Mouse (Mus musculus): Measurements from ENCODE around the gene Dram1. TPM values are rescaled to one million over a fixed set of nuclear protein-coding genes. Genes with fewer than 3 reads are reported as not detected.
A peak's percentile ranks its signal among the peaks of the same experiment; 100 is the strongest.

Gene Dram1
- polyA plus RNA-seq, 1 experiment = 8.4 TPM

DNA sequence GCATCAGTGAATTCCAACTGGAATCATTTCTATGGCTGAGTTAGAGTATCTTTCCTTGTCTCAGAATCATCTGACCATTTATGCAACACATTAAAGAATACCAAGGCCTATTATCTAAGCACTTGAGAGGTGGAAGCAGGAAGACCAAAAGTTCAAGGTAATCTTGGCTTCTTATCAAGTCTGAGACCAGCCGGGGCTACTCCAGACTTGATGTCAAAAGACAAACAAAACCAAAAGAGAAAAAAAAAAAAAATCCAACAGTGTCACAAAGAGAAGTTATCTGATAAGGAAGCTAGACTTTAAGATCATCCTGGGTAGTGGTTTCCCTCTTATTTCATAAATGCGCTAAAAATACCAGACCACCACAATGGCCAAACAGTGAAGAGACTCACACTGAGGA is 26.3 kb downstream of the Dram1 start:
- no peak overlapping the region for H3K4me3 ChIP-seq (replicated peaks; ENCODE audit: control insufficient read depth, low read depth, low read length)
- peak overlapping the region; percentile 33; the same call in 1 of the 2 replicates for H3K27ac ChIP-seq (ENCODE audit: control insufficient read depth, insufficient read depth, low read depth, low read length, poor library complexity)
- 5% methylated on average over 2 of the region's 2 CpGs for WGBS
- TF ChIP-seq CTCF (IDR thresholded peaks at IDR 0.05; ENCODE audit: control insufficient read depth, insufficient read depth, low read length) (no peak), POLR2A (IDR thresholded peaks at IDR 0.05; ENCODE audit: borderline replicate concordance, control insufficient read depth, low read depth, low read length) (no peak)
- peaks cover 6% of the 10 kb centered on the region for H3K4me1 ChIP-seq (ENCODE audit: control insufficient read depth, insufficient read depth, low read length)

DNA sequence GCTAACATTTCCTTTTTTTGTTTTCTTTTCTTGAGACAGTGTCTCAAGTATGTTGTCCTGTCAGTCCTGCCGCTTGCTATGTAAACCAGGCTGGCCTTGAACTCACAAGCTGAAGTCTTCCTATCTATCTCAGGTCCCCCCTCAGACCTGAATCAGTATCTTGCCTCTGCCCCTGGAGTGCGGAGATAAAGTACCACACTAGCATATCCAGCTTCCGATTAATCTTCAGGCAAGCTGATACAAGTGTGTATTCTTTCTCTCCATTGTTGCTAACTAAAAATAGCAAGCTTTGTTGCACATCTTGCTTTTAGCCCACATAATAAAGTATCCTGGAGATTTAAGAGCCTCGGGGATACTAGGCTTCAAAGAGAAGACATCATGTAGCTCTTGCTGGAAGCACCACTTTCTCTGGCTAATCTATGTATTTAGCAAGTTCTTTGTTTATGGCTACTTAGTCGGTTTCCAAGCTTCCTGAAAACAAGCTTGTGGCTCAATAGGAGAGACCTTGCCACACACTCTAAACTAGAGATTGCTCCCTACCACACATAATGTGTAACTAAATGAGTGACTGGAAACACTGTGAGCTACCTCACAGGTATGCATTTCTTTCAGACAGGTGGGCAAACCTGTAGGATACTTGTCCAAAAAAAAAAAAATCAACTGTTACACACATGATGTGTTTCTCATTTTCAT is 27.3 kb downstream of the Dram1 start:
- no peak for TF ChIP-seq POLR2A (IDR thresholded peaks at IDR 0.05; ENCODE audit: borderline replicate concordance, control insufficient read depth, low read depth, low read length)
- TF ChIP-seq CTCF (IDR thresholded peaks at IDR 0.05; ENCODE audit: control insufficient read depth, insufficient read depth, low read length) = no peak
- WGBS = 41% methylated on average over 5 of the region's 5 CpGs
- Histone ChIP-seq H3K4me3 (replicated peaks; ENCODE audit: control insufficient read depth, low read depth, low read length) (no peak overlapping the region), H3K4me1 (ENCODE audit: control insufficient read depth, insufficient read depth, low read length) (peaks cover 6% of the 10 kb centered on the region), H3K27ac (ENCODE audit: control insufficient read depth, insufficient read depth, low read depth, low read length, poor library complexity) (no peak overlapping the region)

DNA sequence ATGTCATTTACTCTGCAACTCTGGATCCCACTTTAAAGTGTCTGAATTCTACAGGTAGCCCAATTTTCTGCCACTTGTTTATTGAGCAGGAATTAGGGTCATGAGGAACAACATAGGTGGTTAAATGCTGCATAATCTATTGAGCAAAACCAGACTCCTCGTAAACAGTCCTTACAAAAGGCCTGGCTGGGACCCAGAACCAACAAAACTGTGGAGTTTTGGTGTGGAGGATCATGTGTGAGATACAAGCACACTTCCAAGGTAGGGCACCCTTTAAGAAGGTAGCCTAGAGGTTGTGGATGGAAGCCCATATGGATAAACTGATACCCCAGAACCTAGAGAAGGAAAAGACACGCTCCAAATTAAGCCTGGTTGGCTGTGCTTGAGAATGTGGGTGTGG is 28.2 kb downstream of the Dram1 start:
- TF ChIP-seq CTCF (IDR thresholded peaks at IDR 0.05; ENCODE audit: control insufficient read depth, insufficient read depth, low read length) = no peak
- no peak for TF ChIP-seq POLR2A (IDR thresholded peaks at IDR 0.05; ENCODE audit: borderline replicate concordance, control insufficient read depth, low read depth, low read length)
- Histone ChIP-seq H3K4me1 (ENCODE audit: control insufficient read depth, insufficient read depth, low read length) (peaks cover 6% of the 10 kb centered on the region), H3K4me3 (replicated peaks; ENCODE audit: control insufficient read depth, low read depth, low read length) (no peak overlapping the region), H3K27ac (ENCODE audit: control insufficient read depth, insufficient read depth, low read depth, low read length, poor library complexity) (peak overlapping the region; percentile 27; the same call in 1 of the 2 replicates)
- 66% methylated on average over 2 of the region's 2 CpGs for WGBS

DNA sequence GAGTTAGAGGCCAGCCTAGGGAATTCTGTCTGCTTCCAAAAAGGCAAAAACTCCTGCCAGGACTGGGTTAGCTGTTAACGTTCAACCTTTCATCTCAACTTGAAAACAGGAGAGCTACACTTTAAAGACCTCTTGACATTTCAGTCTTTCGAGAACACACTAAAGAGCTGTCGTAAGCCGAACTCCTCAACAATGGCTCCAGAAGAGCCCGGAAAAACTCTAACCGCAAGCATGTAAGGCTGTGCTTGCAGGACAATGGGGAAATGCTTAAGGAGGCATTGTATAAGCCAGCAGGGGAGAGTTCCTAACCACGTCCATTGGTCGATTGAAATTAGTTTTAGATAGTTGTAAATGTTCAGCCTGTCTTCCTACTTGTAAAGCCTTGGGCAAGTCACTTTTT is 29.1 kb downstream of the Dram1 start:
- whole genome bisulfite sequencing = 24% methylated on average over 8 of the region's 8 CpGs
- H3K27ac ChIP-seq (ENCODE audit: control insufficient read depth, insufficient read depth, low read depth, low read length, poor library complexity) = no peak overlapping the region
- peaks cover 6% of the 10 kb centered on the region for H3K4me1 ChIP-seq (ENCODE audit: control insufficient read depth, insufficient read depth, low read length)
- no peak overlapping the region for H3K4me3 ChIP-seq (replicated peaks; ENCODE audit: control insufficient read depth, low read depth, low read length)
- no peak for TF ChIP-seq CTCF (IDR thresholded peaks at IDR 0.05; ENCODE audit: control insufficient read depth, insufficient read depth, low read length)
- no peak for TF ChIP-seq POLR2A (IDR thresholded peaks at IDR 0.05; ENCODE audit: borderline replicate concordance, control insufficient read depth, low read depth, low read length)

DNA sequence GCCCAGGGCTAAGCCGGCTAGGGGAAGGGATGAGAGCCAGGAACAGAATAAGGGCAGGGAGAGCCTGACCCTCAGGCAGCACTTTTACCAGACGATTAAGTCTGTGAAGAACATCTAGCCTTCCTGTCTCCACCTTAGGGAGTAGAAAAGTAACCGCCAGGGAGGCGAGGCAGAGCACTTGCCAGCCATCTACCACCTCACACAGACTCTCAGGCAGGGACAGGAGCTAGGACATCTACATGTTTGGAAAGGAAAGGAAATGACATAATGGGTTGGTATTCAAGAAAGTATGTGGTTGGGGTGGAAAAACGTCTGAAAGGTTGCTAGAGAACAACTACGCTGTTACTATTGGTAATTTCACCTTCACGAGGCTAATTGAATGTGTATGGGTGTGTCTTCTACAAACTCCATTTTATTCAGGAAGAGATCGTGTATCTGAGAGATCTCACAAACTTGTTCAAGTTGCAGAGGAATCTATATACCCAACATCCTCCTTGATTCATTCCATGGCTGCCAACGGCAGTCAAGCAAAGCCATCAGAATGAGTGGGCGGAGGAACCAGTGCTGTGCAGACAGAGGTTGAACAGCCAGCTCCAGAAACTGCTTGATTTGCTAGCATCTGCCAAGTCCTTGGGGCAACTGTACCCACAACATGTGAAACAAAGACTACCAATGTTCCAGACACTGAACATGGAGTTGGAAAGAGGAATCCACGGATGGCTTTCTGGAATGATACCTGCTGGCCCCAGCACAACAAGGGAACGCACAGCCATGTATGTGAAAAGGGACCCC is 32.2 kb downstream of the Dram1 start:
- Histone ChIP-seq H3K27ac (ENCODE audit: control insufficient read depth, insufficient read depth, low read depth, low read length, poor library complexity) (no peak overlapping the region), H3K4me1 (ENCODE audit: control insufficient read depth, insufficient read depth, low read length) (peaks cover 2% of the 10 kb centered on the region), H3K4me3 (replicated peaks; ENCODE audit: control insufficient read depth, low read depth, low read length) (no peak overlapping the region)
- WGBS = 43% methylated on average over 12 of the region's 12 CpGs
- TF ChIP-seq CTCF (IDR thresholded peaks at IDR 0.05; ENCODE audit: control insufficient read depth, insufficient read depth, low read length) (no peak), POLR2A (IDR thresholded peaks at IDR 0.05; ENCODE audit: borderline replicate concordance, control insufficient read depth, low read depth, low read length) (no peak)

DNA sequence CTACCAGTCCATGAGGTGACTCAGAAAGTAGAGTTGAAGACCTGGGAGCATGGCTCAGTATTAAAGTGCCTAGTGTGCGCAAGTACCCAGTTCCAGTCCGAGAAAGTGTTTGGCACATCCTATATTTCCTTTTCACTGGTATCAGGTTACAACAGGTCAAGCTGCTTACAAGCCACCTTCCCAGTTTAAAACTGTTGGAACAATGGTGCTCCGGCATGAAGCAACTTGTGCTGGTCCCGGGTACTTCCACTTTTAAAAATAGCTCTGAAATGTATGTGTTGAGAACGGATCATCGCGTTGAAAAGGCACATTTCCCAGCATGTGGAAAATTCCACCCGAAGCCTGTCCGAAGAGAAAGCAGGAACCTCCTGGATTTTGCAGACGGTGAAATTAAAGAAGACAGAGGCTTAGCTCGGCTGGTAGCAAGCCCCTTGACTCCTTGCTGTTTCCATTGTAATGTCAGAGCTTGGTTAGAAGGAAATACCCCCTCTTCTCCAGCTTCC is 32.9 kb downstream of the Dram1 start:
- H3K4me1 ChIP-seq (ENCODE audit: control insufficient read depth, insufficient read depth, low read length) = peaks cover 2% of the 10 kb centered on the region
- TF ChIP-seq CTCF (IDR thresholded peaks at IDR 0.05; ENCODE audit: control insufficient read depth, insufficient read depth, low read length) (no peak), POLR2A (IDR thresholded peaks at IDR 0.05; ENCODE audit: borderline replicate concordance, control insufficient read depth, low read depth, low read length) (no peak)
- 16% methylated on average over 11 of the region's 11 CpGs for whole genome bisulfite sequencing
- H3K4me3 ChIP-seq (replicated peaks; ENCODE audit: control insufficient read depth, low read depth, low read length) = no peak overlapping the region
- no peak overlapping the region for H3K27ac ChIP-seq (ENCODE audit: control insufficient read depth, insufficient read depth, low read depth, low read length, poor library complexity)

DNA sequence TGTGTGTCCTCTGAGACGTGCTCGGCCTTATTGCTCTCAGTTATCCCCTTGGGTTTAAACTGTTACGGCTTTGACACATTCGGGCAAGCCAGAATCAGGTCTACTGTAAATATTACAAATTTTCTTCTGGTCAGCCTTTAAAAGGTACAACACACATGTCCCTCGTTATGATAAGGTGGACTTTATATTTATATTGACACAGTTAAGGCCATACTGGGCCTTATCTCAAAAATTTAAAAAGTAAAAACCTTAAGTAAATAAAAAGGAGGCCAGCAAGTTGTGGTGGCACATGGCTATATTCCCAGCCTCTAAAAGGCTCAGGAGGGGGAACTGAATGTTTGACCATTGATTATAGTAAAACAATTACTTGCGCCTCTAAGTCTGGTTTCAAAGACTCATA is 37.5 kb downstream of the Dram1 start:
- WGBS = 83% methylated on average over 6 of the region's 6 CpGs
- no peak for TF ChIP-seq POLR2A (IDR thresholded peaks at IDR 0.05; ENCODE audit: borderline replicate concordance, control insufficient read depth, low read depth, low read length)
- no peak for TF ChIP-seq CTCF (IDR thresholded peaks at IDR 0.05; ENCODE audit: control insufficient read depth, insufficient read depth, low read length)

DNA sequence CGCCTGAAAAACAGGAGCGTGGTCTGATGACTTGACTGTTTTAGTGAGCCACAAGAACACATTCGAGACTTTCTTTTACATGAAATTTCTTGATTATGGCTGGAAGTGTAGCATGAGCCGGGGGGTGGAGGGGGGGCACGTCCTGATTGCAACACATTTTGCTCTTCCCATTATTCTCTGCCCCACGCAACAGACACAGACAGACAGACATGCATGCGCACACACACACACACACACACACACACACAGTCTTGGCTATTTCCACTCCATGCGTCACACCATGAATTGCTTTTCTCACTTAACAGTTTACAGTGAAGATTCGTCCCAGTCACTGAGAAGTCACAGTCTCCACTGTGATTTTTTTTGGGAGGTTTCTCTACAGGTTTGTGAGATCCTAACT is 38.2 kb downstream of the Dram1 start:
- H3K4me1 ChIP-seq (ENCODE audit: control insufficient read depth, insufficient read depth, low read length) = peaks cover 5% of the 10 kb centered on the region
- 41% methylated on average over 9 of the region's 9 CpGs for WGBS
- no peak overlapping the region for H3K4me3 ChIP-seq (replicated peaks; ENCODE audit: control insufficient read depth, low read depth, low read length)
- TF ChIP-seq CTCF (IDR thresholded peaks at IDR 0.05; ENCODE audit: control insufficient read depth, insufficient read depth, low read length) (no peak), POLR2A (IDR thresholded peaks at IDR 0.05; ENCODE audit: borderline replicate concordance, control insufficient read depth, low read depth, low read length) (no peak)
- no peak overlapping the region for H3K27ac ChIP-seq (ENCODE audit: control insufficient read depth, insufficient read depth, low read depth, low read length, poor library complexity)

More for the DNA sequence above, 37.5 kb downstream of the Dram1 start:
- Histone ChIP-seq H3K27ac (ENCODE audit: control insufficient read depth, insufficient read depth, low read depth, low read length, poor library complexity) (no peak overlapping the region), H3K4me1 (ENCODE audit: control insufficient read depth, insufficient read depth, low read length) (peaks cover 5% of the 10 kb centered on the region), H3K4me3 (replicated peaks; ENCODE audit: control insufficient read depth, low read depth, low read length) (no peak overlapping the region)

Data from bone marrow, adult 2 months (tissue).